Mouse (Mus musculus): ENCODE measurements around the gene Atrnl1. TPM values are rescaled to one million over a fixed set of nuclear protein-coding genes. Genes with fewer than 3 reads are reported as not detected.

Gene Atrnl1
- polyA plus RNA-seq, 1 experiment from 2014 or later = 0.60 TPM

- no peak overlapping the region for H3K4me3 ChIP-seq (ENCODE audit: low read depth, low read length)
- H3K27me3 ChIP-seq (ENCODE audit: control insufficient read depth, insufficient read depth, low read depth, low read length) = no peaks in the 10 kb centered on the region
- H3K27ac ChIP-seq (ENCODE audit: low read length) = no peak overlapping the region
- H3K4me2 ChIP-seq (ENCODE audit: low read depth, low read length) = no peak overlapping the region
- H3K9ac ChIP-seq (ENCODE audit: low read depth, low read length) = no peak overlapping the region
- no peak for ATAC-seq (ENCODE audit: low read depth)
- H3K36me3 ChIP-seq (ENCODE audit: control insufficient read depth, insufficient read depth) = no peaks in the 10 kb centered on the region
- 72% methylated on average over 3 of the region's 3 CpGs for WGBS (ENCODE audit: insufficient replicate concordance)
- no peaks in the 10 kb centered on the region for H3K9me3 ChIP-seq (replicated peaks; ENCODE audit: control insufficient read depth, low read length)
- no peaks in the 10 kb centered on the region; the same call in 1 of the 2 replicates for H3K4me1 ChIP-seq (ENCODE audit: control insufficient read depth, low read depth, low read length)
Measured at GRCm38 (mm10) chr19:57961321-57961720, 350.5 kb downstream of the Atrnl1 start.

- 76% methylated on average over 16 of the region's 16 CpGs for WGBS (ENCODE audit: insufficient replicate concordance)
- H3K4me1 ChIP-seq (ENCODE audit: control insufficient read depth, low read depth, low read length) = no peaks in the 10 kb centered on the region; the same call in 1 of the 2 replicates
- no peak overlapping the region for H3K27ac ChIP-seq (ENCODE audit: low read length)
- H3K9me3 ChIP-seq (replicated peaks; ENCODE audit: control insufficient read depth, low read length) = no peaks in the 10 kb centered on the region
- H3K4me3 ChIP-seq (ENCODE audit: low read depth, low read length) = no peak overlapping the region
- H3K36me3 ChIP-seq (ENCODE audit: control insufficient read depth, insufficient read depth) = no peaks in the 10 kb centered on the region
- H3K9ac ChIP-seq (ENCODE audit: low read depth, low read length) = no peak overlapping the region
- no peaks in the 10 kb centered on the region for H3K27me3 ChIP-seq (ENCODE audit: control insufficient read depth, insufficient read depth, low read depth, low read length)
- no peak for ATAC-seq (ENCODE audit: low read depth)
- H3K4me2 ChIP-seq (ENCODE audit: low read depth, low read length) = no peak overlapping the region
Measured at GRCm38 (mm10) chr19:57961738-57962640, 351.2 kb downstream of the Atrnl1 start.

- ATAC-seq (ENCODE audit: low read depth) = no peak
- no peaks in the 10 kb centered on the region for H3K9me3 ChIP-seq (replicated peaks; ENCODE audit: control insufficient read depth, low read length)
- WGBS (ENCODE audit: insufficient replicate concordance) = 70% methylated on average over 6 of the region's 6 CpGs
Measured at GRCm38 (mm10) chr19:57963874-57964273, 353.0 kb downstream of the Atrnl1 start.

DNA sequence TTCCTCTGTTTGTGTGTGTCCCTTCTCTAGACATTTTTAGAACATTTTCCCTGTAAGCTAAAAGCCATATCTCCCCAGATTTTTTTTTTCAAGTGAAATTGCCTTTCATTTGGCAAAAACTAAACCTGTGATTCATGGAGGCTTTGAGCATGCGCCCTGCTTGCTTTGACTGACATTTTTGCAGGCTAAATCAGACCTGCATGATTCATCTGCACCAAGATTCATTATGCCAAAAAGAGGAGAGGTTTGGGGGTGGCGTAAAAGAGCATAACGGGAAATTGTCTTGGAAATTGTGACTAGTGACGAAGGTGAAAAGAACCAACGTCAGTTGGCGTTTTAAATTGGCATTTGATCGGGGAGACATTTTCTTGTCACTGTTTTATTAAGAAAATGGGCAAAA, 358.9 kb downstream of the Atrnl1 start:
- WGBS (ENCODE audit: insufficient replicate concordance) = 77% methylated on average over 7 of the region's 7 CpGs
- no peak overlapping the region for H3K27ac ChIP-seq (ENCODE audit: low read length)
- H3K36me3 ChIP-seq (ENCODE audit: control insufficient read depth, insufficient read depth) = no peaks in the 10 kb centered on the region
- no peaks in the 10 kb centered on the region for H3K9me3 ChIP-seq (replicated peaks; ENCODE audit: control insufficient read depth, low read length)
- no peak overlapping the region for H3K4me2 ChIP-seq (ENCODE audit: low read depth, low read length)
- no peaks in the 10 kb centered on the region for H3K27me3 ChIP-seq (ENCODE audit: control insufficient read depth, insufficient read depth, low read depth, low read length)
- no peak overlapping the region for H3K4me3 ChIP-seq (ENCODE audit: low read depth, low read length)
- no peaks in the 10 kb centered on the region for H3K4me1 ChIP-seq (ENCODE audit: control insufficient read depth, low read depth, low read length)
- no peak overlapping the region for H3K9ac ChIP-seq (ENCODE audit: low read depth, low read length)
- ATAC-seq (ENCODE audit: low read depth) = no peak

More at GRCm38 (mm10) chr19:57963874-57964273, 353.0 kb downstream of the Atrnl1 start:
- Histone ChIP-seq H3K4me3 (ENCODE audit: low read depth, low read length) (no peak overlapping the region), H3K9ac (ENCODE audit: low read depth, low read length) (no peak overlapping the region), H3K36me3 (ENCODE audit: control insufficient read depth, insufficient read depth) (no peaks in the 10 kb centered on the region), H3K27ac (ENCODE audit: low read length) (no peak overlapping the region), H3K4me1 (ENCODE audit: control insufficient read depth, low read depth, low read length) (no peaks in the 10 kb centered on the region), H3K4me2 (ENCODE audit: low read depth, low read length) (no peak overlapping the region), H3K27me3 (ENCODE audit: control insufficient read depth, insufficient read depth, low read depth, low read length) (no peaks in the 10 kb centered on the region)

GRCm38 (mm10) chr19:57970342-57970895, 359.6 kb downstream of the Atrnl1 start:
- Histone ChIP-seq H3K4me3 (ENCODE audit: low read depth, low read length) (no peak overlapping the region), H3K27me3 (ENCODE audit: control insufficient read depth, insufficient read depth, low read depth, low read length) (no peaks in the 10 kb centered on the region), H3K4me1 (ENCODE audit: control insufficient read depth, low read depth, low read length) (no peaks in the 10 kb centered on the region), H3K36me3 (ENCODE audit: control insufficient read depth, insufficient read depth) (no peaks in the 10 kb centered on the region), H3K9ac (ENCODE audit: low read depth, low read length) (no peak overlapping the region), H3K9me3 (replicated peaks; ENCODE audit: control insufficient read depth, low read length) (no peaks in the 10 kb centered on the region), H3K27ac (ENCODE audit: low read length) (no peak overlapping the region), H3K4me2 (ENCODE audit: low read depth, low read length) (no peak overlapping the region)
- ATAC-seq (ENCODE audit: low read depth) = no peak
- 59% methylated on average over 13 of the region's 13 CpGs for WGBS (ENCODE audit: insufficient replicate concordance)

DNA sequence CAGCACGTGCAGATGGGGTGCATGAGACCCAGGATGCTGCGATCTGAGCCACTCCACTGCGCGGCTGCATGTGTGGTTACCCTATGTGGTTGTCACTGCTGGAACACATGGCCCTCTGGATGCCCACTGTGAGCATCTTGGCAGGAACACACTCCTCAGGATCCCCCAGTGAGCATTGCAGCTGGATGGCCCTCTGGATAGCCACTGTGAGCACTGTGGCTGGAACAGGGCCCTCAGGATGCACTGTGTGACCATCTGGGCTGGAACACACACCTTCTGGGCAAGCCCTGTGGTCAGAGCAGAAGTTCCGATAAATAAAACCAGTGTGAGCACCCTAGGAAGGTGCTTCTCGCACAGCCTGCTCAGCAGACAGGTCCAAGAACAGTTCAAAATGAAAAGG, 364.4 kb downstream of the Atrnl1 start:
- 66% methylated on average over 6 of the region's 6 CpGs for WGBS (ENCODE audit: insufficient replicate concordance)
- Histone ChIP-seq H3K27ac (ENCODE audit: low read length) (no peak overlapping the region), H3K9ac (ENCODE audit: low read depth, low read length) (no peak overlapping the region), H3K9me3 (replicated peaks; ENCODE audit: control insufficient read depth, low read length) (no peaks in the 10 kb centered on the region), H3K4me3 (ENCODE audit: low read depth, low read length) (no peak overlapping the region), H3K27me3 (ENCODE audit: control insufficient read depth, insufficient read depth, low read depth, low read length) (no peaks in the 10 kb centered on the region), H3K36me3 (ENCODE audit: control insufficient read depth, insufficient read depth) (no peaks in the 10 kb centered on the region), H3K4me2 (ENCODE audit: low read depth, low read length) (no peak overlapping the region), H3K4me1 (ENCODE audit: control insufficient read depth, low read depth, low read length) (no peaks in the 10 kb centered on the region)
- no peak for ATAC-seq (ENCODE audit: low read depth)

GRCm38 (mm10) chr19:57985918-57986900, 375.4 kb downstream of the Atrnl1 start:
- no peak overlapping the region for H3K4me2 ChIP-seq (ENCODE audit: low read depth, low read length)
- WGBS (ENCODE audit: insufficient replicate concordance) = 76% methylated on average over 21 of the region's 21 CpGs
- no peak for ATAC-seq (ENCODE audit: low read depth)
- H3K9ac ChIP-seq (ENCODE audit: low read depth, low read length) = no peak overlapping the region
- H3K4me1 ChIP-seq (ENCODE audit: control insufficient read depth, low read depth, low read length) = no peaks in the 10 kb centered on the region
- H3K9me3 ChIP-seq (replicated peaks; ENCODE audit: control insufficient read depth, low read length) = no peaks in the 10 kb centered on the region
- H3K36me3 ChIP-seq (ENCODE audit: control insufficient read depth, insufficient read depth) = no peaks in the 10 kb centered on the region
- no peaks in the 10 kb centered on the region for H3K27me3 ChIP-seq (ENCODE audit: control insufficient read depth, insufficient read depth, low read depth, low read length)
- H3K4me3 ChIP-seq (ENCODE audit: low read depth, low read length) = no peak overlapping the region
- H3K27ac ChIP-seq (ENCODE audit: low read length) = no peak overlapping the region

DNA sequence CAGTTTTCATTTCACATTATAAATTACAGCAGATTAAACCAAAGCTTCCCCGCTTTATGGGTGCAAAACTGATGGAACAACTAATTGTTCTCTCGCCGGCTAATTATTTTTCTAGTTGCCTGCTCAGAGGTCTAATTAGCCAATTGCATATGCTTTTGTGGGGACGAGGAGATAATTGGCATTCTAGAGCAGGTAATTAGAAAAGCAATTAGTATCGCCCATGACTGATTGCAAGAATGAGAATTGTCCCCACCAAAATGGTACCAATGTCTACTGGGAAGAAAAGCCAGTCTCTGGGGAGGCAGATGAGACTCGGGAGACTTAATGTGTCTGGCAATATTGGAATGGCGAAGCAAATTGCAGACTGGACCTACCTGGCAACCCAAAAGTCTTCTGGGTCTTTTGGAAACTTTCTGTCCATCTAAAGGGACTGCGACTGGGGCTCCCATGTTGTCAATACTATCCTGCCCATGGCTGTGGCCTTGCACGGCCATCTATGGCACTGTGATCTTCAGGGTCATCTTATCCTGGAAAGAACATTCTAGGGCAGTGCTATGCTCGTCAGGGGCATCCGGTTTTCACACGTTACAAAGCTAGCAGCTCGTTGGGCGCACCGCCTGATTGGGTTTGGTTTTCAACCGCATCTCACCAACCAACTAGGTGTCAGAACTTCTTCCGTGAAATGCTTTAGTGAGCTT, 377.0 kb downstream of the Atrnl1 start:
- Histone ChIP-seq H3K9me3 (replicated peaks; ENCODE audit: control insufficient read depth, low read length) (no peaks in the 10 kb centered on the region), H3K4me1 (ENCODE audit: control insufficient read depth, low read depth, low read length) (no peaks in the 10 kb centered on the region), H3K27ac (ENCODE audit: low read length) (no peak overlapping the region), H3K4me3 (ENCODE audit: low read depth, low read length) (no peak overlapping the region), H3K9ac (ENCODE audit: low read depth, low read length) (no peak overlapping the region), H3K36me3 (ENCODE audit: control insufficient read depth, insufficient read depth) (no peaks in the 10 kb centered on the region), H3K4me2 (ENCODE audit: low read depth, low read length) (no peak overlapping the region), H3K27me3 (ENCODE audit: control insufficient read depth, insufficient read depth, low read depth, low read length) (no peaks in the 10 kb centered on the region)
- 76% methylated on average over 17 of the region's 17 CpGs for WGBS (ENCODE audit: insufficient replicate concordance)
- ATAC-seq (ENCODE audit: low read depth) = no peak

Data from liver, embryonic 16.5 days (tissue).